Mouse (Mus musculus) CH12.LX (cell line): ENCODE results near the gene Ppp1r14a. TPM values are rescaled to one million over a fixed set of nuclear protein-coding genes. Genes with fewer than 3 reads are reported as not detected.

Experiments
- DNase-seq: peaks from one replicate; pipeline ENCODE4 v3.0.0-alpha.2; 2013; ENCODE audit errors: extremely low read depth
- H3K27ac ChIP-seq: 2 replicates; pipeline ENCODE4 v1.5.1; 2012; ENCODE audit warnings: low read depth, mild to moderate bottlenecking, control low read depth, moderate library complexity; ENCODE audit not compliant: insufficient read depth
- H3K27me3 ChIP-seq: replicated peaks from 2 replicates; pipeline ENCODE3; 2012; ENCODE audit warnings: inconsistent platforms
- H3K36me3 ChIP-seq, 2 experiments: replicated peaks in 1 of 2; 2 replicates each; pipeline versions ENCODE3 to v1.6.1; 2012; ENCODE audit warnings: inconsistent platforms in 1 of 2, low read length in 1 of 2, mild to moderate bottlenecking in 1 of 2, mixed read lengths in 1 of 2, moderate library complexity in 1 of 2; ENCODE audit not compliant: control insufficient read depth in 1 of 2, insufficient read depth in 1 of 2
- H3K4me1 ChIP-seq, 2 experiments: 2 replicates each; pipeline ENCODE4 v1.6.1; 2012; ENCODE audit warnings: inconsistent platforms in 1 of 2, moderate library complexity in 1 of 2; ENCODE audit not compliant: insufficient read depth in 2 of 2, control insufficient read depth in 1 of 2
- H3K4me2 ChIP-seq: 2 replicates; pipeline ENCODE4 v1.6.1; 2012; ENCODE audit warnings: low read depth, mild to moderate bottlenecking, control low read depth; ENCODE audit not compliant: poor library complexity, insufficient read depth, severe bottlenecking
- H3K4me3 ChIP-seq, 3 experiments: fragments of 150-350 bp in 1 of 3; sonication (generic) in 1 of 3; replicated peaks in 1 of 3; 2 replicates each; pipeline versions ENCODE3 to v1.5.1; 2011 to 2012; ENCODE audit warnings: low read depth in 2 of 3, low read length in 2 of 3, mild to moderate bottlenecking in 2 of 3, moderate library complexity in 2 of 3, control low read depth in 1 of 3, improper control_type of control experiment in 1 of 3, inconsistent platforms in 1 of 3, mixed read lengths in 1 of 3; ENCODE audit not compliant: poor library complexity in 1 of 3
- H3K79me2 ChIP-seq: replicated peaks from 2 replicates; pipeline ENCODE4 v1.6.1; 2012; ENCODE audit warnings: mild to moderate bottlenecking, moderate library complexity; ENCODE audit not compliant: control insufficient read depth, poor library complexity, insufficient read depth, severe bottlenecking; ENCODE audit errors: extremely low read depth
- H3K9ac ChIP-seq: 2 replicates; pipeline ENCODE4 v1.6.1; 2012; ENCODE audit warnings: low read depth, mild to moderate bottlenecking, control low read depth, moderate library complexity; ENCODE audit not compliant: insufficient read depth
- H3K9me3 ChIP-seq: replicated peaks from 2 replicates; pipeline ENCODE3; 2012; ENCODE audit warnings: low read length, inconsistent platforms, mixed read lengths
- CHD1 ChIP-seq: IDR thresholded peaks from 2 replicates; pipeline ENCODE4 v1.6.1; 2012; ENCODE audit warnings: low read depth, low read length, improper control_type of control experiment, inconsistent platforms
- CTCF ChIP-seq, 2 experiments: IDR thresholded peaks in 1 of 2; conservative IDR thresholded peaks in 1 of 2; 2 replicates each; pipeline ENCODE4 v1.5.1; 2011 to 2012; ENCODE audit warnings: low read depth in 2 of 2, low read length in 2 of 2, improper control_type of control experiment in 1 of 2, inconsistent platforms in 1 of 2, mild to moderate bottlenecking in 1 of 2, moderate library complexity in 1 of 2
- E2F4 ChIP-seq: IDR thresholded peaks from 2 replicates; pipeline ENCODE4 v1.6.1; 2011; ENCODE audit warnings: low read depth, low read length, improper control_type of control experiment; ENCODE audit not compliant: insufficient replicate concordance
- EP300 ChIP-seq: IDR thresholded peaks from 2 replicates; pipeline ENCODE4 v1.6.1; 2011; ENCODE audit warnings: low read length, improper control_type of control experiment
- ETS1 ChIP-seq: conservative IDR thresholded peaks from 2 replicates; pipeline ENCODE4 v1.6.1; 2012; ENCODE audit warnings: low read depth, mild to moderate bottlenecking, inconsistent platforms, low read length, improper control_type of control experiment, moderate library complexity
- GABPA ChIP-seq: IDR thresholded peaks from 2 replicates; pipeline ENCODE4 v1.6.1; 2012; ENCODE audit warnings: low read depth, low read length, improper control_type of control experiment, inconsistent platforms; ENCODE audit not compliant: insufficient replicate concordance
- IRF4 ChIP-seq: IDR thresholded peaks from 2 replicates; pipeline ENCODE4 v1.6.1; 2014; ENCODE audit warnings: low read depth, mild to moderate bottlenecking, inconsistent platforms, low read length, improper control_type of control experiment
- JUN ChIP-seq: IDR thresholded peaks from 2 replicates; pipeline ENCODE4 v1.6.1; 2011; ENCODE audit warnings: low read depth, mild to moderate bottlenecking, low read length, improper control_type of control experiment, moderate library complexity; ENCODE audit not compliant: insufficient read depth
- JUND ChIP-seq: conservative IDR thresholded peaks from 2 replicates; pipeline ENCODE4 v1.6.1; 2011; ENCODE audit warnings: low read depth, low read length, improper control_type of control experiment
- KAT2A ChIP-seq: IDR thresholded peaks from 2 replicates; pipeline ENCODE4 v1.6.1; 2012; ENCODE audit warnings: low read length, improper control_type of control experiment, inconsistent platforms; ENCODE audit not compliant: insufficient replicate concordance
- MAZ ChIP-seq: IDR thresholded peaks from 2 replicates; pipeline ENCODE4 v1.6.1; 2012; ENCODE audit warnings: low read depth, mild to moderate bottlenecking, inconsistent platforms, low read length, improper control_type of control experiment, moderate library complexity
- MXI1 ChIP-seq: IDR thresholded peaks from 2 replicates; pipeline ENCODE4 v1.6.1; 2011; ENCODE audit warnings: mild to moderate bottlenecking, low read depth, low read length, improper control_type of control experiment
- MYC ChIP-seq: IDR thresholded peaks from 2 replicates; pipeline ENCODE4 v1.6.1; 2011; ENCODE audit warnings: low read depth, mild to moderate bottlenecking, improper control_type of control experiment, low read length
- NELFE ChIP-seq: IDR thresholded peaks from 2 replicates; pipeline ENCODE4 v1.6.1; 2011; ENCODE audit warnings: low read depth, low read length, improper control_type of control experiment
- NRF1 ChIP-seq: IDR thresholded peaks from 2 replicates; pipeline ENCODE4 v1.6.1; 2014; ENCODE audit warnings: low read depth, mild to moderate bottlenecking, inconsistent platforms, low read length, improper control_type of control experiment, moderate library complexity
- PAX5 ChIP-seq: IDR thresholded peaks from 2 replicates; pipeline ENCODE4 v1.6.1; 2012; ENCODE audit warnings: low read length, inconsistent platforms, mixed read lengths
- POLR2AphosphoS2 ChIP-seq: IDR thresholded peaks from 2 replicates; pipeline ENCODE4 v1.6.1; 2011; ENCODE audit warnings: low read depth, low read length, improper control_type of control experiment
- RAD21 ChIP-seq: IDR thresholded peaks from 2 replicates; pipeline ENCODE4 v1.6.1; 2011; ENCODE audit warnings: low read depth, mild to moderate bottlenecking, low read length, improper control_type of control experiment, moderate library complexity
- SIN3A ChIP-seq: IDR thresholded peaks from 2 replicates; pipeline ENCODE4 v1.6.1; 2012; ENCODE audit warnings: low read length, improper control_type of control experiment, inconsistent platforms
- TBP ChIP-seq: conservative IDR thresholded peaks from 2 replicates; pipeline ENCODE4 v1.6.1; 2011; ENCODE audit warnings: low read depth, low read length, improper control_type of control experiment
- TCF12 ChIP-seq: IDR thresholded peaks from 2 replicates; pipeline ENCODE4 v1.6.1; 2014; ENCODE audit warnings: low read depth, mild to moderate bottlenecking, inconsistent platforms, low read length, improper control_type of control experiment
- UBTF ChIP-seq: IDR thresholded peaks from 2 replicates; pipeline ENCODE4 v1.6.1; 2012; ENCODE audit warnings: low read depth, mild to moderate bottlenecking, inconsistent platforms, low read length, improper control_type of control experiment, moderate library complexity
- USF1 ChIP-seq: IDR thresholded peaks from 2 replicates; pipeline ENCODE4 v1.6.1; 2014; ENCODE audit warnings: low read depth, mild to moderate bottlenecking, inconsistent platforms, low read length, improper control_type of control experiment
- ZC3H11A ChIP-seq: IDR thresholded peaks from 2 replicates; pipeline ENCODE4 v1.6.1; 2012; ENCODE audit warnings: low read depth, mild to moderate bottlenecking, inconsistent platforms, low read length, improper control_type of control experiment
- ZKSCAN1 ChIP-seq: IDR thresholded peaks from 2 replicates; pipeline ENCODE4 v1.6.1; 2012; ENCODE audit warnings: low read depth, inconsistent platforms, low read length, improper control_type of control experiment, borderline replicate concordance
- ZMIZ1 ChIP-seq: IDR thresholded peaks from 2 replicates; pipeline ENCODE4 v1.6.1; 2012; ENCODE audit warnings: low read depth, mild to moderate bottlenecking, inconsistent platforms, low read length, improper control_type of control experiment
- ZNF384 ChIP-seq: IDR thresholded peaks from 2 replicates; pipeline ENCODE4 v1.6.1; 2012; ENCODE audit warnings: low read depth, low read length, improper control_type of control experiment, inconsistent platforms
- dilution Hi-C: fragments of 300-500 bp; cut with MboI; formaldehyde crosslinking; loops from 2 replicates; pipeline ENCODE4 v1.14.3; 2020; ENCODE audit warnings: low sequenced_read_pairs; ENCODE audit not compliant: extremely low pct_unique_long_range_greater_than_20kb, extremely low pct_ligation_motif_present
- in situ Hi-C: fragments of 300-500 bp; cut with MboI; formaldehyde crosslinking; loops from 3 replicates; pipeline ENCODE4 v1.14.3; 2019; ENCODE audit warnings: low sequenced_read_pairs, low pct_ligation_motif_present, low pct_unique_long_range_greater_than_20kb, mixed read lengths
- polyA plus RNA-seq: library from polyadenylated mRNA; unstranded; fragments of >175 nt; gene quantifications from 2 replicates; pipeline ENCODE4 v1.2.1, GENCODE M21; 2012; ENCODE audit warnings: low read depth; ENCODE audit not compliant: insufficient read length
- total RNA-seq, 2 experiments: library from RNA; depleted of rRNA; stranded (reverse); fragments of 300-350 nt in 1 of 2; fragments of >200 nt in 1 of 2; gene quantifications; 2 replicates each; pipeline ENCODE4 v1.2.3; 2012 to 2014

Ppp1r14a gene
- total and polyA plus RNA-seq, 3 experiments: not detected

GRCm38 (mm10) chr7:29319337-29320307 lies 30.5 kb downstream of the Ppp1r14a start:
- no peak for DNase-seq
- no peaks in the 10 kb centered on the region for H3K79me2 ChIP-seq
- no peak overlapping the region for H3K4me2 ChIP-seq
- H3K27ac ChIP-seq: no peak overlapping the region
- peaks cover 0 to 17% of the 10 kb centered on the region in 2 experiments for H3K36me3 ChIP-seq
- TF ChIP-seq TBP: no peak
- no peak for TF ChIP-seq E2F4
- no peak for TF ChIP-seq ETS1
- TF ChIP-seq JUN: no peak
- TF ChIP-seq EP300: no peak
- no peak for TF ChIP-seq IRF4
- TF ChIP-seq KAT2A: no peak
- no peak for TF ChIP-seq JUND
- TF ChIP-seq POLR2AphosphoS2: no peak
- no peak for TF ChIP-seq USF1
- TF ChIP-seq PAX5: no peak
- no peak for TF ChIP-seq MAZ
- peak; percentile 5 for TF ChIP-seq RAD21
- TF ChIP-seq ZKSCAN1: no peak
- no peak for TF ChIP-seq MYC
- peak in 1 of 2 experiments; percentile 30; a peak in 2 of 4 replicates for TF ChIP-seq CTCF (conservative IDR thresholded peaks at IDR 0.05 in 1 of 2, IDR thresholded peaks at IDR 0.05 in 1 of 2; ENCODE audit: low read depth in 2 of 2, low read length in 2 of 2)
- TF ChIP-seq, all 38 proteins: peak for 2
- no peaks in the 10 kb centered on the region for H3K9me3 ChIP-seq
- H3K4me3 ChIP-seq: no peak overlapping the region
- in situ Hi-C loops: no loop called here
- no peak overlapping the region for H3K9ac ChIP-seq
- dilution Hi-C loops: no loop called here
- H3K4me1 ChIP-seq: peaks cover 0 to 15% of the 10 kb centered on the region in 2 experiments; a peak in 2 of 4 replicates
- no peaks in the 10 kb centered on the region for H3K27me3 ChIP-seq

DNA sequence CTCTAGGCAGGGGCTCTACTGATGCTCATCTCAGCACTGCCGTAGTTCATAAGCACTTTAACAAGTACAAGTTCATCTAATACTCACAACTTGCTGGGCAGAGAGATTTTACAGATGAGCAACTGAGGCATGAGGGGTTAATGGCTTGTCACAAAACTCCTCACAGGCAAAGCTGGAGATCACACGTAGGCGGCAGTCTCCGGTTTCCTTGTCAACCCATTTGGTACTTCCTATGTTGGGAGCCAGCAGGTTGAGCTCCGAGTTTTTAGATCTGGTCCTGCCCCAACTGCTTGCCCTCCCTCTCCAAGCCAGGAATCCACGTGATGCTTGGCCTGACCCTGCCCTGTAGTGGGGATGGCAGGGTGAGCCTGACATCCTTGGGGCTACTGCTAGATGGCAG lies 38.0 kb downstream of the Ppp1r14a start:
- Histone ChIP-seq H3K27ac (no peak overlapping the region), H3K79me2 (no peaks in the 10 kb centered on the region), H3K9ac (no peak overlapping the region), H3K27me3 (no peaks in the 10 kb centered on the region), H3K4me1 (peaks cover 0 to 11% of the 10 kb centered on the region in 2 experiments; a peak in 2 of 4 replicates), H3K4me3 (no peak overlapping the region), H3K9me3 (no peaks in the 10 kb centered on the region), H3K36me3 (peaks cover 5 to 51% of the 10 kb centered on the region in 2 experiments), H3K4me2 (no peak overlapping the region)
- dilution Hi-C loops (no loop called here), in situ Hi-C loops (no loop called here)
- TF ChIP-seq ZNF384: no peak
- TF ChIP-seq PAX5: no peak
- no peak for TF ChIP-seq ETS1
- TF ChIP-seq UBTF: no peak
- TF ChIP-seq POLR2AphosphoS2: no peak
- TF ChIP-seq ZKSCAN1: no peak
- no peak for TF ChIP-seq SIN3A
- TF ChIP-seq KAT2A: no peak
- no peak for TF ChIP-seq JUND
- no peak for TF ChIP-seq TCF12
- TF ChIP-seq CHD1: no peak
- TF ChIP-seq GABPA: no peak
- no peak for TF ChIP-seq MAZ
- TF ChIP-seq CTCF (conservative IDR thresholded peaks at IDR 0.05 in 1 of 2, IDR thresholded peaks at IDR 0.05 in 1 of 2; ENCODE audit: low read depth in 2 of 2, low read length in 2 of 2): no peak
- TF ChIP-seq NRF1: no peak
- TF ChIP-seq NELFE: no peak
- TF ChIP-seq USF1: no peak
- TF ChIP-seq ZMIZ1: no peak
- no peak for TF ChIP-seq MXI1
- TF ChIP-seq ZC3H11A: no peak
- no peak for DNase-seq
